Mouse (Mus musculus): ENCODE measurements around the gene Brd3os.

GRCm38 (mm10) chr2:27482265-27482861, 40.2 kb downstream of the Brd3os start:
- no peak for TF ChIP-seq GATA1 (IDR thresholded peaks at IDR 0.05; ENCODE audit: low read length)
- no peak for TF ChIP-seq TAL1 (IDR thresholded peaks at IDR 0.05; ENCODE audit: low read length)
